Mouse (Mus musculus) thymus, adult 2 months (tissue): ENCODE data around the gene Armc10.

Experiments used
- CTCF ChIP-seq: fragments of 200-500 bp; IDR thresholded peaks from 2 replicates; pipeline ENCODE4 v1.5.1; 2012; ENCODE audit warnings: mild to moderate bottlenecking, control low read depth, low read length, moderate library complexity, borderline replicate concordance; ENCODE audit not compliant: control insufficient read depth, poor library complexity, insufficient read depth; ENCODE audit errors: extremely low read depth
- POLR2A ChIP-seq: fragments of 200-500 bp; IDR thresholded peaks from 2 replicates; pipeline ENCODE4 v1.6.1; 2012; ENCODE audit warnings: mild to moderate bottlenecking, low read length, control low read depth, moderate library complexity; ENCODE audit not compliant: control insufficient read depth, poor library complexity, insufficient read depth; ENCODE audit errors: extremely low read depth

DNA sequence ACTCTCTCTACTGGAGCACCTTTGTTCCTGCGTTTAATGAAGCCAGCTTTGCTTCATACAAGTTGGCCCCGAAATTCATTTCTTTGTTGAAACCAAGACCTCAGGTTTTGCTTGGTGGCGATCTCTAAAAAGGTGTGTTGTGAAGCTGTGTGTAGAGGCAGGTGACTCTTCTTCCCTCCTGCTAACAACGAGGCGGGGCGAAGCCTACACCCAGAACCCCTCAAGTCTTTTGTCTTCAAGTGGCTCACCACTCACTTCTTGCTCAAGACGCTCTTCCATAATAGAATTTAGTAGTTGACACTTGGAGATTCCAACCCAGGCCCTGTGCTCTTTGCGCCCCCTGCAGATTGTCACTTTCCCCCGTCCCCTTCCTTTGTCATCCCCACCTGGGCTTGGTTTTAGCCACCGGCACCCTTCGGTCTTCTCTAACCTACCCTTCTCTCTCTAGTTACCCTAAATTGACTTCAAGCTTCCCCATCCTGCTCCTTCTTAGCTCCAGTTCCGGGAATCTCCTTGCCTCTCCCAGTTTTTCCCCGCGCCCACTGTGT lies 648 bp upstream of the Armc10 start:
- TF ChIP-seq POLR2A (no peak), CTCF (no peak)
